Mouse (Mus musculus): ENCODE results near the gene Mrpl52.

Mrpl52 gene

GRCm38 (mm10) chr14:54471467-54471866 lies 44.8 kb downstream of the Mrpl52 start:
- no peak for DNase-seq (ENCODE audit: low spot score in 2 of 2)

GRCm38 (mm10) chr14:54472671-54473070 lies 46.0 kb downstream of the Mrpl52 start:
- DNase-seq (ENCODE audit: low spot score in 2 of 2) = peak in 1 of 2 experiments; percentile 61

- no peak for DNase-seq (ENCODE audit: low spot score in 2 of 2)
These were observed 48.0 kb downstream of the Mrpl52 start for GRCm38 (mm10) chr14:54474744-54475143.

- DNase-seq (ENCODE audit: low spot score in 2 of 2) = peak in 1 of 2 experiments; percentile 53
These were observed 49.5 kb downstream of the Mrpl52 start, which contains the start of gene Rem2 for GRCm38 (mm10) chr14:54475941-54476844. Gene Rem2 (plus strand): TSS chr14:54476100.

GRCm38 (mm10) chr14:54477172-54477909 lies 50.6 kb downstream of the Mrpl52 start:
- DNase-seq (ENCODE audit: low spot score in 2 of 2) = no peak

All from cerebellum, postnatal 4 days (tissue).